Mouse (Mus musculus) natural killer cell, adult 2 months (primary cell): Measurements from ENCODE around the gene Zbtb8b.

ENCODE experiments used
- DNase-seq, 2 experiments: peaks; one replicate each; pipeline ENCODE4 v3.0.0; 2022; ENCODE audit warnings: low spot score in 2 of 2

Zbtb8b gene

DNA sequence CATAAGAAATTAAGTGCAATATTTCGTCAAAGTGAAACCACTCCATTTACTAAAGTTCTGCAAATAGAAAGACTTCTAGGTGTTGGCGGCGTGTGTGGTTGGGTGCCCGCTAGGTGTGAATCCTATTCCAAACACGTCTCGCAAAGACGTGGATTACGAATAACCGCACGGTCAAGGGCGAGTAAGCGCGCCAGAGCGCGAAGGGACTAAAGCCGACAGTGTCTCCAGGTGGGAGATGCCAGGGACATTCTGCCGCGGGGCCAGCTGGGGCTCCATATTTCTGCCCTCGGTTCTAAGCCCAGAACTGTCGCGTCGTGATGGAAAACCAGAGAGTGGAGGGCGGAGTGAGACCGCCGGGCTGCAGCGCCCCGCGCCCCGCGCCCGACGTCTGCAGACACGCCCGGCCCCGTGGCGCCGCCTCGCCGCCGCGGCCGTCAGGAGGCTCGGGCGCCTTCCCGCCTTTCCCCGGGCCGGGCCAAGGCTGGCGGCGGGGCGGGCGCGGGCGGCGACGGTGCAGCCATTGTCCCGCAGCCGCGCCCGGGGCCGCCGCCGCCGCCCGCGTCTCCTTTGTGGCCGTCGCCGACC is 63.6 kb downstream of the Zbtb8b start:
- DNase-seq = peak; percentile 47 to 61

DNA sequence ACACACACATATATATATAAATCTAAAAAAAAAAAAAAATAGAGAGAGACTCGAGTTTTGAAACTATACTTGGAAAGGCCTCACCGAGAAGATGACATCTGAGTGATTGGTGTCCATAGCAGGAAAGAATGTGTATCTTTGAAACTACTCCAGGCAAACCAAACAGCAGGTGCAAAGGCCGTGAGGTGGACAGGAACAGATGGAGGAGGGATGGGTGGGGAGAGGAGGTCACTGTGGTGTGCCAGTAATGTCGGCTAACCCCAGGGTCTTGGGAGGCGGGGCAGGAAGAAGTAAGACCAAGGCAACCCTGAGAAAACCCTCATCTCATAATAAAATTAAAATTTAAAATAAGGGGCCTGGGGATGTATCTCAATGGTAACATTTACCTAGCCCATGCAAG is 64.8 kb downstream of the Zbtb8b start:
- no peak for DNase-seq
